Mouse (Mus musculus) stomach, postnatal 0 days (tissue): ENCODE results near the gene Zfp36l1. TPM values are rescaled to one million over a fixed set of nuclear protein-coding genes. Genes with fewer than 3 reads are reported as not detected.

Experiments used
- ATAC-seq: fragments of 200-750 bp; cut with Nextera tagmentation; 2 replicates; pipeline ENCODE4 v1.8.0; 2017; ENCODE audit not compliant: low FRiP score, low TSS enrichment
- DNase-seq: peaks from one replicate; pipeline ENCODE4 v3.0.0-alpha.2; 2016; ENCODE audit warnings: low spot score
- H3K27ac ChIP-seq: fragments of 300-500 bp; sonication (generic); replicated peaks from 2 replicates; pipeline ENCODE4 v1.5.1; 2014; ENCODE audit warnings: mild to moderate bottlenecking, control low read depth
- H3K27me3 ChIP-seq: fragments of 300-500 bp; sonication (generic); 2 replicates; pipeline ENCODE4 v1.6.1; 2014; ENCODE audit warnings: low read length; ENCODE audit not compliant: control insufficient read depth, insufficient read depth
- H3K36me3 ChIP-seq: fragments of 300-500 bp; sonication (generic); 2 replicates; pipeline ENCODE4 v1.6.1; 2014; ENCODE audit warnings: low read length, mixed read lengths; ENCODE audit not compliant: control insufficient read depth, insufficient read depth
- H3K4me1 ChIP-seq: fragments of 300-500 bp; sonication (generic); replicated peaks from 2 replicates; pipeline ENCODE4 v1.6.1; 2014; ENCODE audit warnings: antibody characterized with exemption; ENCODE audit not compliant: control insufficient read depth, insufficient read depth
- H3K4me2 ChIP-seq: fragments of 300-500 bp; sonication (generic); replicated peaks from 2 replicates; pipeline ENCODE4 v1.6.1; 2014; ENCODE audit warnings: low read depth, mild to moderate bottlenecking, control low read depth, moderate library complexity
- H3K4me3 ChIP-seq: fragments of 300-500 bp; sonication (generic); 2 replicates; pipeline ENCODE4 v1.5.1; 2014; ENCODE audit warnings: low read depth, low read length, control low read depth
- H3K9ac ChIP-seq: fragments of 300-500 bp; sonication (generic); 2 replicates; pipeline ENCODE4 v1.6.1; 2014; ENCODE audit warnings: mild to moderate bottlenecking, low read length, control low read depth, mixed read lengths
- H3K9me3 ChIP-seq: fragments of 300-500 bp; sonication (generic); 2 replicates; pipeline ENCODE4 v1.6.1; 2016; ENCODE audit warnings: low read length; ENCODE audit not compliant: control insufficient read depth
- CTCF ChIP-seq: IDR thresholded peaks from 2 replicates; pipeline ENCODE4 v1.5.1; 2016; ENCODE audit warnings: antibody characterized with exemption, low read depth, mild to moderate bottlenecking, moderate library complexity
- EP300 ChIP-seq: optimal IDR thresholded peaks from 2 replicates; pipeline ENCODE3; 2016; ENCODE audit warnings: antibody characterized with exemption
- WGBS: fragments of 180-500 bp; shearing (Covaris S2); extraction: QIAGEN DNeasy Blood & Tissue Kit; methylation state at CpG from one replicate; pipeline ENCODE4 v1.1.7; 2014; 5-methylcytosine and 5-hydroxymethylcytosine counted together
- polyA plus RNA-seq: library from polyadenylated mRNA; unstranded; fragments of >200 nt; fragmentation: Nextera tagmentation; extraction: Ambion mirVana; gene quantifications from 2 replicates; pipeline ENCODE4 v1.2.1, GENCODE M21; 2015

Zfp36l1 gene
- polyA plus RNA-seq, 1 experiment from 2014 or later, result 90.8 TPM

DNA sequence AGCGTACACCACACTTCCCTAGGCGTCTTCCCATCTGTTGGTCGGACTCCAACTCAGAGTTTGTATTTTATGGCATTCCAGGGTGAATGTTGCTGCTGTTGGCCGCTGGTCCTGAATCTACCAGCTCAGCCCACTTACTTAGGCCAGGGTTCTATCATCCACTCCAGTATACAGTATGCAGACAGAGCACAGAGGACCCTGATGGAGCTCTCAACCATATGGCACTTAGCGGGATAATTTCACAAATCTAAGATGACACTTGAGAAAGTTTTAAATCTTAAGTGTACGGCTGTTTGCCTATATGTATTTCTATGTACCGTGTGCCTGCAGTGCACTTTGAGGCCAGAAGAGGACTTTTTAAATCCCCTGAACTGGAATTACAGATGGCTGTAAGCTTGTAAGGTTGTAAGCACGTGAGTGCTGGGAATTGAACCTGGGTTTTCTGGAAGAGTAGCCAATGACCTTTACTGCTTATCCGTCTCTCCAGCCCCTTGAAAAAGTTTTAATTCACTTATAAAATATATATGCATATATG, 20.3 kb upstream of the Zfp36l1 start:
- H3K36me3 ChIP-seq, result no peaks in the 10 kb centered on the region
- 43% methylated on average over 9 of the region's 9 CpGs for WGBS
- no peaks in the 10 kb centered on the region for H3K9me3 ChIP-seq
- no peak for TF ChIP-seq EP300
- TF ChIP-seq CTCF, result no peak
- peak overlapping the region; percentile 93; the same call in 1 of the 2 replicates for H3K9ac ChIP-seq
- H3K27ac ChIP-seq, result peak overlapping the region; percentile 99
- DNase-seq, result no peak
- H3K27me3 ChIP-seq, result no peaks in the 10 kb centered on the region
- peak overlapping the region; percentile 70; the same call in 1 of the 2 replicates for H3K4me2 ChIP-seq
- peak; percentile 28 for ATAC-seq
- peaks cover 18% of the 10 kb centered on the region for H3K4me1 ChIP-seq
- H3K4me3 ChIP-seq, result no peak overlapping the region

DNA sequence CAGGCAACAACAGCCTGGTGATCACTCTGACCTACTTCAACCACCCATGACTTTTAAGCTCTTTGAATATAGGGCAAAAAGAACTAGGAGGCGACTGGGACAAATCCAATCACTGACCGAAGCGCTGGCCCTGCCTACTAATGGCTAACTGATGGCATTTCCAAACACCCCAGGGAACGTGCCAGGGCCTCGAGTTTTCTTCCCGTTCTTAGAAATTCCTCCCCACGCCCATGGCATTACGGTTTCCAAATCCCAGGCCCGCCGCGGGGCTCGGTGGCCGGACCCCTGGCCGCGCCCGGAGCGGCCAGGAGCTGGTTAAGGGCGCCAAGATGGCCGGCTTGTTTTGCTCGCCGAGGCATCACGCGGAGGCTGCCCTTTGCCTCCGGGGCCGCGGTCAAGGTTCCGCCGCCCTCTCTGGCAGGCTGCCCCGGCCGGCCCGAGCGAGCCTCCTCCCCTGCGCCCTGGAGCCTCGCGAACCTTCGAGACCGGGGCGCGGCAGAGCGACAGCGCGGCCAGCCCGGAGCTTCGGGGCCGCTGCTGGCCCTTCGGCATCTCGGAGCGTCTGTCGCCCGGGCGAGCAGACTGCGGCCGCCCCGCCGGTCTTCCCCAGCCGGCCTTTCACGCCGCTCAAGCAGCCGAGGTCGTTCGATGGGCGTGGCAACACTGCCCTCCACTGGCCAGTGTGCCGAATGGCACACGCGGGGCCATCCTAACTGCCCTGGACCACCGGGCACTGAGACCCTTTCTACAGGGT, 19.6 kb upstream of the Zfp36l1 start:
- Histone ChIP-seq H3K4me3 (peak overlapping the region; percentile 62), H3K9me3 (no peaks in the 10 kb centered on the region), H3K36me3 (no peaks in the 10 kb centered on the region), H3K4me2 (peak overlapping the region; percentile 70), H3K4me1 (peaks cover 18% of the 10 kb centered on the region), H3K27me3 (no peaks in the 10 kb centered on the region), H3K9ac (peak overlapping the region; percentile 93), H3K27ac (peak overlapping the region; percentile 99)
- no peak for TF ChIP-seq EP300
- peak; percentile 97 for TF ChIP-seq CTCF
- DNase-seq, result peak; percentile 89
- ATAC-seq, result peak; percentile 82
- under 1% methylated on average over 66 of the region's 66 CpGs for WGBS

DNA sequence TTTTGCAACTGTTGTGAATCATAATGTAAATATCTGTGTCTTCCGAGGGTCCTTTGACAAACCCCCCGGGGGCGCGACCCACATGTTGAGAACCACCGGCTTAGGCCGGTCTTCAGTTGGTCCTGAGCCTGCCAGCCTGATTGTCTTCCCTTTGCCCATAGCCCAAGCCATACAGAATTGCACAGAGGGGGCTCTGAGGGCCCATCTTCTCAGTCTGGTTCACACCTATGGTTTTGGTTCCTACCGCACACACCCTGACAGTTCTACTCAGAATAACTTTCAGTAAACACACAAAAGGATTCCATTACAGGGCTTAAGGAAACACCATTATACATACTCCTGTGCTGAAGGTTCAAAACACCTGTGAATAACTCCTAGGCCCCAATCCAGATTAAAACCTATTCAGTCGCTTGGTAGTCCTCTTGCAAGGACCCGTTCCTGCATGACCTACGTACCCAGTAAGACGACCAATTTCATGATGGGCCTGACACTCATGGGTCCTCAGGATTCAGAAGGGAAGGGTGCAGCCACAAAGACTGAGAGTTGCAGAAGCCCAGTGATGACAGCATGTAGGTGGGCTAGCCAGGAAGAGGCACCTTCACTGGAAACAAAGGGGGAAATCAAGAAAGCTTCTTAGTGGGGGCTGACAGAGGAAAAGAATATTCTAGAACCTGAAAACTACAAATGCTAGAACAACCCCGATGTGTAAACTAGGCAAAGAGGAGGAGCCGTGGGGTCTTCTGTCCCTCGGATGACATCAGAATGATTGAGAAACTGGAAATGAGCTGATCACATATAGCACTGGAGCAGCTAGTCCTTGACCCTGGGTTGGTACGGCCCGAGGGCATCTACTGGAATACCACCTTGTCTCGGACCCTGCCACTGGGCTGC, 18.8 kb upstream of the Zfp36l1 start:
- H3K4me2 ChIP-seq, result peak overlapping the region; percentile 70
- DNase-seq, result no peak
- peak overlapping the region; percentile 99 for H3K27ac ChIP-seq
- H3K36me3 ChIP-seq, result no peaks in the 10 kb centered on the region
- H3K9me3 ChIP-seq, result no peaks in the 10 kb centered on the region
- peak overlapping the region; percentile 93 for H3K9ac ChIP-seq
- ATAC-seq, result no peak
- TF ChIP-seq CTCF (no peak), EP300 (no peak)
- H3K27me3 ChIP-seq, result no peaks in the 10 kb centered on the region
- peak overlapping the region; percentile 62 for H3K4me3 ChIP-seq
- peaks cover 18% of the 10 kb centered on the region for H3K4me1 ChIP-seq
- WGBS, result 27% methylated on average over 17 of the region's 17 CpGs

DNA sequence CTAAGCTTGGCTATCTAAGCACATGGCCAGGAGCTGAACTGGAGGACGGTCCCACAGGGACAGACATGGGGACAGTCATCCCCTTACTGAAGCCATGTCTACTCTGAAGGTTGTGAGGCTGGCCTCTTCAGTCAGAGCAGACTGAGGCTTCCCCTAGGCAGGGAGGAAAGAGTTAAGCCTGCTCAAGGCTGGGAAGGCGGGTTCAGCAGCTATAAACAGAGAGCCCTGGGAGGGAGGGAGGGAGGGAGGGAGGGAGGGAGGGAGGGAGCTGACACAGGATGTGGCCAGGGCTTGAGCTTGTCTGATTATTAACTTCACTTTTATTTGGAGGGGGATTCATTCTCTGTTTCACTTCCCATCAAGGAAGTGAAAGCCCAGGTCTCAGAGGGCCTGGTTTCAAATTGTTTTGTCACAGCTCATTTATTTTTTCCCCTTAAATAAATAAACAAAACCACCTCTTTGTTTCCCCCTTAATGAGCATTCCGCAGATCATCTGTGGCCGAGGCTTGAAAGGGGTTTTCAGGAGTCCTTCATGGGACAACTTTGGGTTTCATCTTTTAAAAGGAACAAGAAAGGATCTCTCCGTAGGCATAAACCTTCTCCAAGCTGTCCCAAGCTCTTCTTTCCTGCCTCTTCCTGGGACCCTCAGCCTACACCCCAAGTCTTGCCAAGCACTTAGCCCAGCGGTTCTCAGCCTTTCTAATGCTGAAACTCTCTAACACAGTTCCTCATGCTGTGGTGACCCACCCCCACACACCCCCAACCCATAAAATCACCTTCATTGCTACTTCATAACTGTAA, 17.9 kb upstream of the Zfp36l1 start:
- H3K9me3 ChIP-seq, result no peaks in the 10 kb centered on the region
- peaks cover 18% of the 10 kb centered on the region for H3K4me1 ChIP-seq
- H3K36me3 ChIP-seq, result no peaks in the 10 kb centered on the region
- H3K4me3 ChIP-seq, result peak overlapping the region; percentile 62
- H3K4me2 ChIP-seq, result peak overlapping the region; percentile 70
- 6% methylated on average over 5 of the region's 6 CpGs for WGBS
- peak overlapping the region; percentile 99 for H3K27ac ChIP-seq
- no peaks in the 10 kb centered on the region for H3K27me3 ChIP-seq
- TF ChIP-seq EP300 (no peak), CTCF (no peak)
- ATAC-seq, result peak; percentile 55
- peak overlapping the region; percentile 93 for H3K9ac ChIP-seq
- peak; percentile 78 for DNase-seq

DNA sequence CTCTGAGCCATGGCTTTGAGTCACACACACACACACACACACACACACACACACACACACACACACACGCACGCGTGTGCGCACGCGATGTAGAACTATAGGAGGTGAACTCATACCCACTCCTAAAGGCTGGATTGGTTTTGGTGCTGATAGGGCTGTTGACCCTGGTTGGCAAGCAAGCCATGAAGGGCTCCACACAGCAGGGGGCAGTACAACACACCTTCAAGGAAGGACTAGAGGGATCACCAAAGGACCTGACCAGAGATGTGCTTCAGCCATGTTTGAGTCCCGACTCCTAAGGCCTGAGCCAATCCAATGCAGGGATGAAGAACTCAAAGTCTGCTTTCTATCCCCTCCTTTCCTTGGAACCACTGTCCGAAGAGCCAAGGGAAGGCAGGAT, 16.7 kb upstream of the Zfp36l1 start:
- Histone ChIP-seq H3K4me3 (no peak overlapping the region), H3K4me2 (0 out of 2 replicates have a peak overlapping the region, but pooled peaks have one; percentile 3), H3K9ac (no peak overlapping the region), H3K27me3 (no peaks in the 10 kb centered on the region), H3K4me1 (peaks cover 21% of the 10 kb centered on the region), H3K36me3 (0 out of 2 replicates have a peak, but pooled peaks cover 3% of the 10 kb centered on the region), H3K27ac (peak overlapping the region; percentile 89), H3K9me3 (no peaks in the 10 kb centered on the region)
- TF ChIP-seq EP300, result no peak
- TF ChIP-seq CTCF, result peak; percentile 65
- WGBS, result 95% methylated on average over 8 of the region's 8 CpGs
- no peak for ATAC-seq
- DNase-seq, result peak; percentile 63
